Mouse (Mus musculus): Measurements from ENCODE around the gene Ptbp3.
"Not testable (repeated sequence)": the region's sequence is repeated elsewhere in the genome, so short reads cannot be mapped to it uniquely, and the experiment has no call there.

Ptbp3 gene

GRCm38 (mm10) chr4:59549175-59549976, at the start of gene Ptbp3:
TSS of gene Ptbp3 (minus strand) at chr4:59549364.
- DNase-seq (ENCODE audit: low spot score in 2 of 2): peak; percentile 95 to 98

- DNase-seq (ENCODE audit: low spot score in 2 of 2): no peak
Observed at GRCm38 (mm10) chr4:59596556-59596955, 47.4 kb upstream of the Ptbp3 start.

- DNase-seq (ENCODE audit: low spot score in 2 of 2): no peak
Observed at GRCm38 (mm10) chr4:59594614-59595013, 45.5 kb upstream of the Ptbp3 start.

GRCm38 (mm10) chr4:59587872-59588226, 38.7 kb upstream of the Ptbp3 start:
- no peak for DNase-seq (ENCODE audit: low spot score in 2 of 2)

GRCm38 (mm10) chr4:59587215-59587871, 38.2 kb upstream of the Ptbp3 start:
- no peak for DNase-seq (ENCODE audit: low spot score in 2 of 2)

GRCm38 (mm10) chr4:59585097-59585496, 35.9 kb upstream of the Ptbp3 start:
- DNase-seq (ENCODE audit: low spot score in 2 of 2): no peak

- DNase-seq (ENCODE audit: low spot score in 2 of 2): no peak
Observed at GRCm38 (mm10) chr4:59582186-59582585, 33.0 kb upstream of the Ptbp3 start.

- peak; percentile 100 for DNase-seq (ENCODE audit: low spot score in 2 of 2)
Observed at GRCm38 (mm10) chr4:59581314-59582185, 32.4 kb upstream of the Ptbp3 start, which contains the start of gene Hsdl2. TSS of gene Hsdl2 (plus strand) at chr4:59581563.

- no peak for DNase-seq (ENCODE audit: low spot score in 2 of 2)
Observed at GRCm38 (mm10) chr4:59580495-59581281, 31.5 kb upstream of the Ptbp3 start.

- DNase-seq (ENCODE audit: low spot score in 2 of 2): no peak
Observed at GRCm38 (mm10) chr4:59575184-59575958, 26.2 kb upstream of the Ptbp3 start.

- DNase-seq (ENCODE audit: low spot score in 2 of 2): no peak
Observed at GRCm38 (mm10) chr4:59572521-59573118, 23.5 kb upstream of the Ptbp3 start.

GRCm38 (mm10) chr4:59570519-59570918, 21.4 kb upstream of the Ptbp3 start:
- DNase-seq (ENCODE audit: low spot score in 2 of 2): not testable (repeated sequence)

- peak; percentile 81 to 89 for DNase-seq (ENCODE audit: low spot score in 2 of 2)
Observed at GRCm38 (mm10) chr4:59569538-59569937, 20.4 kb upstream of the Ptbp3 start.

- DNase-seq (ENCODE audit: low spot score in 2 of 2): no peak
Observed at GRCm38 (mm10) chr4:59567576-59568260, 18.6 kb upstream of the Ptbp3 start.

GRCm38 (mm10) chr4:59565571-59566188, 16.5 kb upstream of the Ptbp3 start:
- no peak for DNase-seq (ENCODE audit: low spot score in 2 of 2)

GRCm38 (mm10) chr4:59564128-59564527, 15.0 kb upstream of the Ptbp3 start:
- no peak for DNase-seq (ENCODE audit: low spot score in 2 of 2)

- DNase-seq (ENCODE audit: low spot score in 2 of 2): no peak
Observed at GRCm38 (mm10) chr4:59560141-59560540, 11.0 kb upstream of the Ptbp3 start.

GRCm38 (mm10) chr4:59558096-59558720, 9.0 kb upstream of the Ptbp3 start:
- no peak for DNase-seq (ENCODE audit: low spot score in 2 of 2)

GRCm38 (mm10) chr4:59557343-59557742, 8.2 kb upstream of the Ptbp3 start:
- DNase-seq (ENCODE audit: low spot score in 2 of 2): not testable (repeated sequence)
